Mouse (Mus musculus) forebrain, postnatal 0 days (tissue): ENCODE results near the gene Il20. TPM values are rescaled to one million over a fixed set of nuclear protein-coding genes. Genes with fewer than 3 reads are reported as not detected.

Experiments
- ATAC-seq: fragments of 200-750 bp; cut with Nextera tagmentation; 2 replicates; pipeline ENCODE4 v1.8.0; 2017; ENCODE audit warnings: mild to moderate bottlenecking, moderate library complexity
- DNase-seq: peaks from one replicate; pipeline ENCODE4 v3.0.0-alpha.2; 2015
- H3K27ac ChIP-seq: fragments of 300-500 bp; sonication (generic); 2 replicates; pipeline ENCODE4 v1.5.1; 2014; ENCODE audit warnings: low read depth, mild to moderate bottlenecking, antibody characterized with exemption, low read length, moderate library complexity, mixed read lengths
- H3K27me3 ChIP-seq: fragments of 300-500 bp; sonication (generic); 2 replicates; pipeline ENCODE4 v1.6.1; 2014; ENCODE audit warnings: mild to moderate bottlenecking, low read length, mixed read lengths; ENCODE audit not compliant: insufficient read depth
- H3K36me3 ChIP-seq: fragments of 300-500 bp; sonication (generic); 2 replicates; pipeline ENCODE4 v1.6.1; 2014; ENCODE audit warnings: mild to moderate bottlenecking, moderate library complexity; ENCODE audit not compliant: insufficient read depth
- H3K4me1 ChIP-seq: fragments of 300-500 bp; sonication (generic); 2 replicates; pipeline ENCODE4 v1.6.1; 2014; ENCODE audit warnings: antibody characterized with exemption; ENCODE audit not compliant: insufficient read depth
- H3K4me2 ChIP-seq: fragments of 300-500 bp; sonication (generic); 2 replicates; pipeline ENCODE4 v1.6.1; 2014; ENCODE audit warnings: low read depth, mild to moderate bottlenecking, moderate library complexity
- H3K4me3 ChIP-seq: fragments of 300-500 bp; sonication (generic); 2 replicates; pipeline ENCODE4 v1.5.1; 2014; ENCODE audit warnings: low read depth, low read length, mixed read lengths
- H3K9ac ChIP-seq: fragments of 300-500 bp; sonication (generic); 2 replicates; pipeline ENCODE4 v1.6.1; 2014; ENCODE audit warnings: mild to moderate bottlenecking
- H3K9me3 ChIP-seq: fragments of 300-500 bp; sonication (generic); 2 replicates; pipeline ENCODE4 v1.6.1; 2016; ENCODE audit warnings: low read length
- CTCF ChIP-seq: sonication (generic); IDR thresholded peaks from 2 replicates; pipeline ENCODE4 v1.5.1; 2016; ENCODE audit warnings: antibody characterized with exemption, control low read depth, low read depth
- WGBS: fragments of 180-500 bp; shearing (Covaris S2); extraction: QIAGEN DNeasy Blood & Tissue Kit; methylation state at CpG from one replicate; pipeline ENCODE4 v1.1.7; 2014; 5-methylcytosine and 5-hydroxymethylcytosine counted together
- polyA plus RNA-seq: library from polyadenylated mRNA; unstranded; fragments of >200 nt; fragmentation: Nextera tagmentation; extraction: Ambion mirVana; gene quantifications from 2 replicates; pipeline ENCODE4 v1.2.1, GENCODE M21; 2015
- total RNA-seq: library from RNA; depleted of rRNA; stranded (reverse); fragments of >200 nt; gene quantifications from 2 replicates; pipeline ENCODE4 v1.2.3, GENCODE M21; 2014; rRNA removed

The Il20 gene
- total RNA-seq, result not detected in 2 replicates
- polyA plus RNA-seq, result not detected in 2 replicates

DNA sequence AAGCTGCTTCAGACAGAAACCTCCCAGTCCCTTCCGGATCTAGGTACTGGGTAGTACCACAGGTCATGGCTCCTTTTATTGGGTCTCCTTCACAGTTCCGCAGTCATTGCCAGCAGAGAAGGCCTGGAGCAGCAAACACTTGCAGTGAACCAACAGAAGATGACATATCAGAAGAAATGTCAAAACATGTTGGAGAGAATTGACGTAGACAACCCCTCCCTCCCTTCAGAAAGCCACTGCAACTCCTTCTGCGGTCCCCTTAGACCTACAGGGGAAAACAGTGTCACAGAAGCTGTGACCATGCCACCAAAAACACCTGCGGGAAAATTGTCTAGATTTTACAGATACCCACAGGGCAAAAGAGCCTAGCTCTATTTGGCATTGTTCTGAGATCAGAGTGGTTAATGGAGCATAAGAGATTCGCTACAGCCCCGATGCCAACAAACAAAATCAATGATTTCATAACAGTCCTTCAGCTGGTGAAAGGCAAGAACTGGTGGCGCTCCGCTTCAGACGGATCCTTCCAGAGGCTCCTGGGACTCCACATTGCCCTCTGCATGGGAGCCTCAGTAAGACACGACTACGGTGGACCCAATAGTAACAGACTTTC, at the start of gene Il20:
Gene Il20, minus strand, starts transcription at position 51 of the 610 bp plus-strand sequence.
- no peak within 1 kb of the TSS for H3K4me2 ChIP-seq
- no peak for TF ChIP-seq CTCF
- no peak within 1 kb of the TSS for H3K4me3 ChIP-seq
- no peaks in the 10 kb centered on the region for H3K36me3 ChIP-seq
- no peaks in the 10 kb centered on the region for H3K9me3 ChIP-seq
- ATAC-seq (no peak), DNase-seq (no peak)
- no peaks in the 10 kb centered on the region for H3K4me1 ChIP-seq
- H3K27me3 ChIP-seq, result no peaks in the 10 kb centered on the region
- no peak within 1 kb of the TSS for H3K9ac ChIP-seq
- no peak within 1 kb of the TSS for H3K27ac ChIP-seq
- 61% methylated on average over 12 of the region's 12 CpGs for WGBS

DNA sequence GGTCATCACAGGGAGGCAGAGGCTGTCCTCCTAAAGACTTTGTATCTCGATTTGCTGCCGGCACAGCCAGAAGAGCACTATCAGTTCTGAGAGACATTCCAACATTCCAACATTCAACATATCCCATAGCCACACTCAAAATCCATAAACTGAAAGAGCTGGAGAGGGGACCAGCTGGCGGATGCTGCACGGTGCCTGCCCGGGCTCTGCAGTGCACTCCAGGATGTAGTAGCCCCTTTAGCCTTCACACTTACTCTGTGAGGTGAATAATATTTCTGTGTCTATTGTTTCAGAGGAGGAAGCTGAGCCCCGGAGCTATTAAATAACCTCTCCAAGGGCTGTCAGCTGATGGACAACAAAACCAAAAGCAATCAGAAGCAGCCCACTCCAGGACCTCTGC, 35.7 kb upstream of the Il20 start:
- WGBS, result 72% methylated on average over 6 of the region's 6 CpGs
- Histone ChIP-seq H3K4me3 (no peak overlapping the region), H3K9me3 (no peaks in the 10 kb centered on the region), H3K36me3 (no peaks in the 10 kb centered on the region), H3K4me2 (no peak overlapping the region), H3K27me3 (no peaks in the 10 kb centered on the region), H3K27ac (no peak overlapping the region), H3K9ac (no peak overlapping the region), H3K4me1 (no peaks in the 10 kb centered on the region)
- no peak for TF ChIP-seq CTCF
- ATAC-seq (no peak), DNase-seq (no peak)

DNA sequence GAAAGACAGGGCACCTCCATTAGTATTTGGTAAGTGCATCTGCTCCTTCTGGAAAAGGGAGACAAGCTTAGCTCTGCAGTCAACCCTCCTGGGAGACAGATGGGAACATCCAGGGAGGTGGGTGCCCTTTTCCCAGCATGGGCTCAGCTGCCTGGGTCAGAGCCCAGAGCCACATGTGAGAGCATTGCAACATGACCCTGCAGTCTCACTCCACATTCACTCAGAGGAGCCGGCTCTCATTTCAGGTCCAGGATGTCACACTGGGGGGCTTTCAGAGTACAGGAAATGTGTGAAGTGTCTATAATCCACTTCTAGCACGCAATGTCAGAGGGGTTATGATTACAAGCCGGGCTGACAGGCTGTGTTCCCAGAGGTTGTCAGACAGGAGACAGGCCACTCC, 30.6 kb upstream of the Il20 start:
- no peak for DNase-seq
- H3K9ac ChIP-seq, result no peak overlapping the region
- TF ChIP-seq CTCF, result no peak
- H3K27me3 ChIP-seq, result no peaks in the 10 kb centered on the region
- H3K9me3 ChIP-seq, result no peaks in the 10 kb centered on the region
- no peak overlapping the region for H3K4me3 ChIP-seq
- no peaks in the 10 kb centered on the region for H3K36me3 ChIP-seq
- H3K4me2 ChIP-seq, result no peak overlapping the region
- H3K27ac ChIP-seq, result no peak overlapping the region
- no peaks in the 10 kb centered on the region for H3K4me1 ChIP-seq
- ATAC-seq, result no peak
- 65% methylated on average over 3 of the region's 3 CpGs for WGBS

DNA sequence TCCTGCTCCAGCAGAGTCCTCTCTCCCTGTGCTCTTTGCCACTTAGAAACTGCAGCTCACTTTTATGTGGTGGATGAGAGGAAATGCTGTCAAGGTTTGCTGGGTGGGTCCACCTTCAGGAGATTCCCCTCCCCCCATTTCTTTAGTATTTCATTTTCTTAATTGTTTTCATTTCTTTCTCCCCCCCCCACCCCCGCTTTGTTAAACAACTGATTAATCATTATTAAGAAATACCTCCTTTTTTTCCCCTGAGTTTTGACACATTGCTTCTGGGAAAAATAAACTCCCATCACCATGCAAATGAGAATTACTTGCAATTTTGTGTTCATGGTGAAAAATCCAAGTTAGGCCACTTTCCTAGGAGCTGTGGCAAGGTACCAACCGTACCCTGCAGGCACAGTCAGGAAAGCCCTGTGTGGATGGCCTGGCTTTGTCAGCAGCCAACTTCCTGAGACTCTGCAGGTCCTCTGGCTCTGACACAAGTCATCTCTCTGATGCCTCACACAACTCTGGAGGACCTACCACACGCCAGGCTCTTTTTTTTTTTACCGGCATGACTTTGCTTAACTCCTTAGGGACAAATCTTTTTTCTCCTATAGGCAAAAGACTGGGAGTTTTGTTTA, 28.9 kb upstream of the Il20 start, which contains the start of gene Il19:
Gene Il19, minus strand, starts transcription at position 51 of the 623 bp plus-strand sequence.
- no peaks in the 10 kb centered on the region for H3K27me3 ChIP-seq
- H3K4me1 ChIP-seq, result no peaks in the 10 kb centered on the region
- no peaks in the 10 kb centered on the region for H3K9me3 ChIP-seq
- H3K27ac ChIP-seq, result no peak within 1 kb of the TSS
- ATAC-seq (no peak), DNase-seq (no peak)
- H3K4me2 ChIP-seq, result no peak within 1 kb of the TSS
- WGBS, result 71% methylated on average over 4 of the region's 4 CpGs
- H3K4me3 ChIP-seq, result no peak within 1 kb of the TSS
- no peaks in the 10 kb centered on the region for H3K36me3 ChIP-seq
- H3K9ac ChIP-seq, result no peak within 1 kb of the TSS
- no peak for TF ChIP-seq CTCF

DNA sequence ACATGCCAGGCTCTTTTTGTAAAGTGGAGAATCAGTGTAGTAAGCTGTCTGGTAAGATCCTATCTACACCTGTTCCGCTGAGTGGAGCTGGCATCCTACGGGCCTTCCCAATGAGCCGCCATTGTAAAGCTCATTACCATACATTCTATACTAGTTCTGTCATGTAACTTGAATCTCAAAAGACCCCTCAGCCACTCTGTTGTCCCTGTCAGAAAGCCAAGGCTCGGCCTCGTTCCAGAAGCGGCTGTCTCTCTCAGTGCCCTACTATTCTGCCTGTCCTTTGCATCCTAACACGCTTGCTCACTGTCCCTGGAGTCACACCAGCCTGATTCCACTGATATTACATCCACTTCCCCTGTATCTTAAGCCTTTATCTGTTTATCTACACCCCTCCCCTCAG, 26.9 kb upstream of the Il20 start:
- Histone ChIP-seq H3K27ac (no peak overlapping the region), H3K4me2 (no peak overlapping the region), H3K9ac (no peak overlapping the region), H3K27me3 (no peaks in the 10 kb centered on the region), H3K36me3 (no peaks in the 10 kb centered on the region), H3K9me3 (no peaks in the 10 kb centered on the region), H3K4me1 (no peaks in the 10 kb centered on the region), H3K4me3 (no peak overlapping the region)
- DNase-seq (peak; percentile 14), ATAC-seq (no peak)
- no peak for TF ChIP-seq CTCF
- WGBS, result 39% methylated on average over 7 of the region's 7 CpGs

DNA sequence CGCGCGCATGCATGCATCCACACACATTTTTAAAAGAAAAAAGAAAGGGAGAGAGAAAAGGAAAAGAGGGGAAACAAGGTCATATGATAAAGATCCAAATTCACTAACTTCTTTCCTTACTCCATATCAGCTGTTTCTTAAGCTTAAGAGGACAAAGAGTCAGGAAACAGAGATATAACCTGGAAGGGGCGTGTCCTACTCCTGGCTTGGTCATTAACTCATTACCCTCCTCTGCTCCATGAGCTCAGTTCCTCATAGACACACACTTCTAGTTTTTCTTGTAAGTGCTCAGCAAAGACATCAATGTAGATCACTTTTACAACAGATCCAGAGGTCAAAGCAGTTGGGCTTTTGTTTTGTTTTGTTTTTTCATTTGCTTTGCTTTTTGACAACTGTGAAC, 25.9 kb upstream of the Il20 start:
- ATAC-seq (no peak), DNase-seq (no peak)
- H3K36me3 ChIP-seq, result no peaks in the 10 kb centered on the region
- H3K9me3 ChIP-seq, result no peaks in the 10 kb centered on the region
- TF ChIP-seq CTCF, result no peak
- H3K27me3 ChIP-seq, result no peaks in the 10 kb centered on the region
- H3K4me3 ChIP-seq, result no peak overlapping the region
- no peak overlapping the region for H3K27ac ChIP-seq
- no peaks in the 10 kb centered on the region for H3K4me1 ChIP-seq
- no peak overlapping the region for H3K9ac ChIP-seq
- no peak overlapping the region for H3K4me2 ChIP-seq
- WGBS, result 92% methylated on average over 4 of the region's 4 CpGs

DNA sequence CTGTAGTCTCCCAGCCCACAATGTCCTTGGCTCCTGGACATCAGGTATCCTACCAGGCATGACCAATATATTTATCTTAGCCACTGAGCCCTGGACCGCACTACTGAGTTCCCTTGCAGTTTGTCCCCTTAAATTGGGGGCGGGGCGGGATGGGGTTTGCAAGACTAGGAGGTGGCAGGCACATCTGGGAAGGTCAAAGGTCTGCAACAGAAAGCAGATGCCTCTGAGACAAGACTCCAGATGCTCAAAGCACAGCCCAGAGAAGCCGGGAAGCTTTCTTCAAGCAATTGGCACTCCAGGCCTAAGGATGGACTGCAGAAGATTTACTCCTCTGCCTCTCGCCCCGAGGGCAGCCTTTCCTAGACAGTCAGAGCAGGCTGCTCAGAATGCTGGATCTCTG, 25.1 kb upstream of the Il20 start:
- no peak for ATAC-seq
- Histone ChIP-seq H3K4me2 (no peak overlapping the region), H3K9me3 (no peaks in the 10 kb centered on the region), H3K4me1 (no peaks in the 10 kb centered on the region), H3K27ac (no peak overlapping the region), H3K9ac (no peak overlapping the region), H3K4me3 (no peak overlapping the region), H3K27me3 (no peaks in the 10 kb centered on the region), H3K36me3 (no peaks in the 10 kb centered on the region)
- WGBS, result 73% methylated on average over 6 of the region's 6 CpGs
- DNase-seq, result no peak
- no peak for TF ChIP-seq CTCF
